ENCODE assay signal across 15 mouse cellular contexts in the genomic region with DNA sequence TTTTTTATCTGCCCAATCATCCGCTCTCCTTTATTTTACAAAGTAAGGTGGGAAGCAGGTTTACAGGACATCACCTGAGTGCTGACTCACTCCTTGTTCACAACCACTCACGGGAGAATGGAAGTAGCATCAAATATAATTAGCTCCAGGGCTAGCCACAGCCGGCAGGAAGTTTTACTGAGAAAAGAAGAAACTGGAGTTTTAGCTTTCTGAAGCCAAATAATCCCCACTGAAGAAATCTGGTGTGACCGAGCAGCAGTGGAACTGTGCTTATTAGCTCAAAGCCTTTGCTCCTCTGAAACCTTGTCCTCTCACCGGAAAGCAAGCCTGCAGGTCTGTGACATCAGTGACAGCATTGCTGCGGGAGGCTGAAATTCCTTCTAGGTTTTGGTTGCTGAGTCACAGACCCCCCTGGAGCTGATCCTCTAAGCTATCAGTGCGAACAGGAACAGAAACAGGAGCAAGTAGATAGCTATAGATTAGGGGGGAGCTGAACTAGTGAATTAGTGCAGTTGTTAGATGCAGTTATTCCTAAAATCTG.
"Had no signal": no experiment of that assay in that cellular context is flagged by ENCODE, and none has a peak within 500 bp of the region (broad histone marks: within the 10 kb centered on the region; RNA-seq: fewer than 3 reads in every experiment).

No protein-coding gene starts in this region.

- DNase-seq: kidney, adult 2 months; kidney, postnatal 25 days; liver, embryonic 13.5 days; lung, adult 2 months; retina, postnatal 1 day; right cerebral cortex, postnatal 25 days; spleen, adult 18-20 months; thymus, postnatal 36 days had no signal

- H3K4me1 ChIP-seq: liver, embryonic 13.5 days; midbrain, embryonic 12.5 days; midbrain, embryonic 15.5 days; neural tube, embryonic 12.5 days; neural tube, embryonic 15.5 days; stomach, embryonic 15.5 days had no signal

- H3K9me3 ChIP-seq: liver, embryonic 13.5 days; midbrain, embryonic 12.5 days; midbrain, embryonic 15.5 days; neural tube, embryonic 12.5 days; neural tube, embryonic 15.5 days; stomach, embryonic 15.5 days had no signal

- H3K36me3 ChIP-seq: liver, embryonic 13.5 days; midbrain, embryonic 12.5 days; midbrain, embryonic 15.5 days; neural tube, embryonic 12.5 days; neural tube, embryonic 15.5 days; stomach, embryonic 15.5 days had no signal

- H3K27me3 ChIP-seq: liver, embryonic 13.5 days; midbrain, embryonic 12.5 days; midbrain, embryonic 15.5 days; neural tube, embryonic 12.5 days; neural tube, embryonic 15.5 days; stomach, embryonic 15.5 days had no signal

- H3K9ac ChIP-seq: liver, embryonic 13.5 days; midbrain, embryonic 12.5 days; midbrain, embryonic 15.5 days; neural tube, embryonic 12.5 days; neural tube, embryonic 15.5 days; stomach, embryonic 15.5 days had no signal

- H3K4me3 ChIP-seq: liver, embryonic 13.5 days; midbrain, embryonic 12.5 days; midbrain, embryonic 15.5 days; neural tube, embryonic 12.5 days; neural tube, embryonic 15.5 days; stomach, embryonic 15.5 days had no signal

- H3K27ac ChIP-seq: kidney, postnatal 0 days; liver, embryonic 13.5 days; macrophage; midbrain, embryonic 12.5 days; midbrain, embryonic 15.5 days; neural tube, embryonic 12.5 days; neural tube, embryonic 15.5 days; stomach, embryonic 15.5 days had no signal

- H3K4me2 ChIP-seq: liver, embryonic 13.5 days; midbrain, embryonic 12.5 days; midbrain, embryonic 15.5 days; neural tube, embryonic 12.5 days; neural tube, embryonic 15.5 days; stomach, embryonic 15.5 days had no signal

- ATAC-seq: midbrain, embryonic 15.5 days had no signal
